Mouse (Mus musculus) small intestine, adult 2 months (tissue): Measurements from ENCODE around the gene Dmrt2. TPM values are rescaled to one million over a fixed set of nuclear protein-coding genes. Genes with fewer than 3 reads are reported as not detected.

ENCODE experiments used
- H3K27ac ChIP-seq: fragments of 200-500 bp; 2 replicates; pipeline ENCODE4 v1.5.1; 2012; ENCODE audit warnings: low read depth, low read length, control low read depth, inconsistent platforms; ENCODE audit not compliant: insufficient read depth
- H3K27me3 ChIP-seq: fragments of 200-500 bp; 2 replicates; pipeline ENCODE4 v1.6.1; 2012; ENCODE audit warnings: mild to moderate bottlenecking, moderate library complexity, low read length, inconsistent platforms; ENCODE audit not compliant: control insufficient read depth, insufficient read depth
- H3K36me3 ChIP-seq: fragments of 200-500 bp; 2 replicates; pipeline ENCODE4 v1.6.1; 2012; ENCODE audit warnings: mild to moderate bottlenecking, low read length, control low read depth, inconsistent platforms; ENCODE audit not compliant: control insufficient read depth, insufficient read depth
- H3K4me1 ChIP-seq: fragments of 200-500 bp; 2 replicates; pipeline ENCODE4 v1.6.1; 2012; ENCODE audit warnings: low read length, inconsistent platforms, mixed read lengths; ENCODE audit not compliant: control insufficient read depth, insufficient read depth, insufficient read length
- H3K4me3 ChIP-seq: fragments of 200-500 bp; 2 replicates; pipeline ENCODE4 v1.5.1; 2012; ENCODE audit warnings: low read depth, mild to moderate bottlenecking, control low read depth, inconsistent platforms, low read length, moderate library complexity
- CTCF ChIP-seq: fragments of 200-500 bp; IDR thresholded peaks from 2 replicates; pipeline ENCODE4 v1.5.1; 2012; ENCODE audit warnings: low read depth, mild to moderate bottlenecking, control low read depth, inconsistent platforms, low read length, moderate library complexity, mixed read lengths; ENCODE audit not compliant: insufficient replicate concordance, insufficient read length; ENCODE audit errors: extremely low read depth
- POLR2A ChIP-seq: fragments of 200-500 bp; IDR thresholded peaks from 2 replicates; pipeline ENCODE4 v1.6.1; 2012; ENCODE audit warnings: low read depth, mild to moderate bottlenecking, control low read depth, inconsistent platforms, low read length, moderate library complexity
- WGBS: fragments of 180-500 bp; shearing (Covaris S2); methylation state at CpG from one replicate; pipeline ENCODE4 v1.1.7; 2018; 5-methylcytosine and 5-hydroxymethylcytosine counted together
- polyA plus RNA-seq: library from polyadenylated mRNA; depleted of rRNA; stranded (reverse); fragments of >200 nt; gene quantifications from 2 replicates; pipeline ENCODE4 v1.2.3, GENCODE M21; 2012; rRNA removed

The Dmrt2 gene
- polyA plus RNA-seq: 0.22 and 0.25 TPM in 2 replicates

- TF ChIP-seq POLR2A (no peak), CTCF (no peak)
- H3K4me1 ChIP-seq: peaks cover 14% of the 10 kb centered on the region; the same call in 1 of the 2 replicates
- no peak within 1 kb of the TSS for H3K27ac ChIP-seq
- 2% methylated on average over 44 of the region's 44 CpGs for WGBS
- peak within 1 kb of the TSS; percentile 42 for H3K4me3 ChIP-seq
- peaks cover 76% of the 10 kb centered on the region for H3K27me3 ChIP-seq
- no peaks in the 10 kb centered on the region for H3K36me3 ChIP-seq
Measured at GRCm38 (mm10) chr19:25672101-25672950, at the start of gene Dmrt2. TSS of gene Dmrt2 (plus strand) at chr19:25672411.

- no peaks in the 10 kb centered on the region for H3K36me3 ChIP-seq
- WGBS: 15% methylated on average over 9 of the region's 9 CpGs
- H3K27me3 ChIP-seq: no peaks in the 10 kb centered on the region; the same call in 1 of the 2 replicates
- TF ChIP-seq POLR2A: no peak
- TF ChIP-seq CTCF: peak; percentile 85; the same call in 1 of the 2 replicates
- no peaks in the 10 kb centered on the region for H3K4me1 ChIP-seq
- no peak overlapping the region for H3K27ac ChIP-seq
- H3K4me3 ChIP-seq: no peak overlapping the region
Measured at GRCm38 (mm10) chr19:25628490-25628889, 43.7 kb upstream of the Dmrt2 start.

GRCm38 (mm10) chr19:25635119-25635518 lies 37.1 kb upstream of the Dmrt2 start:
- H3K4me3 ChIP-seq: no peak overlapping the region
- H3K4me1 ChIP-seq: no peaks in the 10 kb centered on the region
- TF ChIP-seq POLR2A (no peak), CTCF (no peak)
- no peaks in the 10 kb centered on the region for H3K27me3 ChIP-seq
- no peaks in the 10 kb centered on the region for H3K36me3 ChIP-seq
- WGBS: 60% methylated on average over 5 of the region's 5 CpGs
- H3K27ac ChIP-seq: no peak overlapping the region

GRCm38 (mm10) chr19:25635622-25636244 lies 36.5 kb upstream of the Dmrt2 start:
- WGBS: 16% methylated on average over 22 of the region's 22 CpGs
- TF ChIP-seq CTCF: peak; percentile 87; the same call in 1 of the 2 replicates
- TF ChIP-seq POLR2A: no peak
- Histone ChIP-seq H3K36me3 (no peaks in the 10 kb centered on the region), H3K27ac (no peak overlapping the region), H3K4me1 (no peaks in the 10 kb centered on the region), H3K27me3 (no peaks in the 10 kb centered on the region), H3K4me3 (no peak overlapping the region)

GRCm38 (mm10) chr19:25638766-25639361 lies 33.3 kb upstream of the Dmrt2 start:
- no peaks in the 10 kb centered on the region for H3K36me3 ChIP-seq
- WGBS: 64% methylated on average over 11 of the region's 11 CpGs
- no peak overlapping the region for H3K27ac ChIP-seq
- no peaks in the 10 kb centered on the region for H3K4me1 ChIP-seq
- no peak for TF ChIP-seq POLR2A
- no peak for TF ChIP-seq CTCF
- no peaks in the 10 kb centered on the region for H3K27me3 ChIP-seq
- no peak overlapping the region for H3K4me3 ChIP-seq

GRCm38 (mm10) chr19:25641786-25642185 lies 30.4 kb upstream of the Dmrt2 start:
- no peak overlapping the region for H3K4me3 ChIP-seq
- H3K4me1 ChIP-seq: no peaks in the 10 kb centered on the region
- no peaks in the 10 kb centered on the region for H3K27me3 ChIP-seq
- H3K27ac ChIP-seq: no peak overlapping the region
- no peaks in the 10 kb centered on the region for H3K36me3 ChIP-seq
- TF ChIP-seq POLR2A: no peak
- TF ChIP-seq CTCF: no peak
- WGBS: 82% methylated on average over 6 of the region's 6 CpGs

GRCm38 (mm10) chr19:25647136-25647535 lies 25.1 kb upstream of the Dmrt2 start:
- Histone ChIP-seq H3K27me3 (no peaks in the 10 kb centered on the region), H3K36me3 (no peaks in the 10 kb centered on the region), H3K4me3 (no peak overlapping the region), H3K27ac (no peak overlapping the region), H3K4me1 (no peaks in the 10 kb centered on the region)
- WGBS: 54% methylated on average over 3 of the region's 3 CpGs
- no peak for TF ChIP-seq POLR2A
- no peak for TF ChIP-seq CTCF
